Mouse (Mus musculus) testis, adult 2 months (tissue): ENCODE data around the gene Smco2.

Source experiments
- CTCF ChIP-seq: fragments of 200-500 bp; IDR thresholded peaks from 2 replicates; pipeline ENCODE4 v1.5.1; 2012; ENCODE audit warnings: low read depth, mild to moderate bottlenecking, inconsistent platforms, low read length, moderate library complexity; ENCODE audit not compliant: control insufficient read depth, insufficient read depth, insufficient replicate concordance
- POLR2A ChIP-seq: fragments of 200-500 bp; IDR thresholded peaks from 2 replicates; pipeline ENCODE4 v1.6.1; 2012; ENCODE audit warnings: low read depth, mild to moderate bottlenecking, inconsistent platforms, low read length, moderate library complexity; ENCODE audit not compliant: control insufficient read depth

DNA sequence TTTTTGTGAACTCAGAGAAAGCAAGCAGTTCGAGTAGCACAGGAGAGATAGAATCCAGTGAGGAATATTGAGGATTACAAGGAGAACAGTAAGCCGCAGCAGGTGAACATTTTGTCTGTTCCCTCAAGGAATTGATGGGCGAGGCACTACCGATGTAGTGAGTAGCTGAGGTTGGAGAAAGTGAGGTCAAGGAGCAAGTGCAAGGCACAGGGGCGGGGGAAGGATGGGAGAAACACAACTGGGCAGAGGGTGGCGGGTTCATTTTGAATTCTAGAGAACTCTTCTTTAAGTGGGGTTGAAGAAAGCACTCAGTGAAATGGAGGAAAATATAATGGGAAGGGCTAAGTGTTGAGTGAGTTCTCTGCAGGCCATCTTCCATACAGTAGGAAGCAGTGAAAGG is 48.8 kb downstream of the Smco2 start:
- TF ChIP-seq CTCF (no peak), POLR2A (no peak)
